Mouse (Mus musculus) frontal cortex, adult (tissue): Measurements from ENCODE around the gene Aplp1.
"Not testable (repeated sequence)": the region's sequence is repeated elsewhere in the genome, so short reads cannot be mapped to it uniquely, and the experiment has no call there.

Experiments
- ATAC-seq: cut with Nextera tagmentation; 2 replicates; pipeline ENCODE4 v1.9.2; 2017; ENCODE audit warnings: mild to moderate bottlenecking, moderate library complexity, mixed read lengths; ENCODE audit not compliant: low TSS enrichment

Aplp1 gene

DNA sequence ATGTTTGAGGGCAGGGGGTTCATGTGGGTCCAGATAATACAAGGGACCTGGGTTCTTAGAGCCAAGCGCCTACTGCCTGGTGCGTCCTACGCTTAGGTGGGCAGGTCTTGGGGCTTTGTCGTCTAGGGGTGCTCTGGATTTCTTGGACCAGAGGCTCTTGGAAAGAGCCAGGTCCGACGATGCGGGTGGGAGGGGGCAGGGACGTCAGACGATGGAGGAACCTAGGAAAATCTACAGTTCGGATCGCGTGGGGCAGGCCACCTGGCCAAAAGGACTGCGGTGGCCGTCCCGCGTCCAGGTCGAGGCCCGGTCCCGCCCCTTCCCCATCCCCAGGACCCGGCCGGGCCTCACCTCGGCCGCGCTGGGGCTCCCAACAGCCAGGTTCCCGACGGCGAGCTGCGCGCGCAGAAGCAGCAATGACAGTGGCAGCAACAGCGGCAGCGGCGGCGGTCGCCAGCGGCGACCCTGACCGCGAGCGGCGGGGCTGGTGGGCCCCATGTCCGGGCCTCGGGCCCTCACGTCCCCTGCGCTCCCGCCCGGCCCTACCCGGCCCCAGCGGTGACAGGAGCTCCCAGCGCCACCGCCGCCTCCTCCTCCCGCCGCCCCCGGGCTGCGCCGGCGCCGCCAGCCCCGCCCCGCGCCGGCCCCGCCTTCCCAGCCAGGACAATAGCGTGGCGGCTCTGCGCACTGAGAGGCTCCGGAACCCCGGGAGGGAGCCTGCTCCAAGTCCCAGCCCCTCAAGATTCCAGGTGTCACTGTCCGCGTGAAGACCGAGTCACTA is at the start of gene Aplp1:
Gene Aplp1 (minus strand): TSS at position 565 of the 781 bp plus-strand sequence.
- peak; percentile 70 for ATAC-seq

DNA sequence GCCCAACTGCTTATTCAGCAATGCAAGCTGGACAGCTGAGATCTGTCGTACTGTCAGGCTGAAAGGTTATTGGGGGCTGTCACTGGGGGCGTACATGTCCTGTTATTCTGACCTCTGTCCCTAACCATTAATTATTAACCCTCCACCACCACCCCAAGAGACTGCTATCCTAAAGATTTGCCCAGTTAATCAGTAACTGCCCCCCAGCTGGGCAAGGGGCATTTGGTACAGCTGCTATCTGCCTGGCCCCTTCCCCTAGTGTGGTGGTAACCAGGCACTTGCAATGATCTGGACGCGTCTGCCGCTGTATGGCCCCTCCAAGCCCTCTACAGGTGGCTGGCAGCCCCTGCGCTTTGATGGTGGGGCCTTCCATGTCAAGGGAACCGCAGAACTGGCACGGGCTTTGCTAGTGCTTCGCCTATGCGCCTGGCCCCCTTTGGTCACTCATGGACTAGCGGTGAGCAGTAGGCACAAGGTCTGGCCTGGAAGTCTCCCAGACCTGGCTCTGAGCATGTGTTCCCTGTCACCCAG is 48.1 kb upstream of the Aplp1 start, which contains the start of gene Prodh2:
Gene Prodh2 (plus strand): TSS at position 222 of the 531 bp plus-strand sequence.
- no peak for ATAC-seq

GRCm38 (mm10) chr7:30492765-30493164 is 47.4 kb upstream of the Aplp1 start:
- no peak for ATAC-seq

DNA sequence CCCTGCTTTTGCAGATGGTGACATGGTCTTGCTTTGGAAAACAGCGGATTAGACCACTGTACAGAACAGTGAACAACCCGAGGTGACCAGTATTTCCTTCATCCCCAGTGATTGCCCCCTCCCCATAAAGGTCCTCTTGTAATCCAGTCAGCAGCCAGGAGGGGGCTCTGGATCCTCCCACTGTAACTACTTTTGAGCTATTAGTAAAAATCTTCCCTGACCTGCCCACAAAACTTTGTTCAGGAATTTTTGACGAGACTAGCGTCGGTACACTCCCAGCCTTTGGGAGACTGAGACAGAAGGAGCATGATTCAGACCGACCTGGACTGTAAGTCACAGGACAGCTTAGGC is 45.6 kb upstream of the Aplp1 start:
- no peak for ATAC-seq

GRCm38 (mm10) chr7:30490251-30490956 is 45.1 kb upstream of the Aplp1 start:
- ATAC-seq = no peak; the same call in 1 of the 2 replicates

GRCm38 (mm10) chr7:30484250-30484649 is 38.9 kb upstream of the Aplp1 start:
- ATAC-seq = no peak

DNA sequence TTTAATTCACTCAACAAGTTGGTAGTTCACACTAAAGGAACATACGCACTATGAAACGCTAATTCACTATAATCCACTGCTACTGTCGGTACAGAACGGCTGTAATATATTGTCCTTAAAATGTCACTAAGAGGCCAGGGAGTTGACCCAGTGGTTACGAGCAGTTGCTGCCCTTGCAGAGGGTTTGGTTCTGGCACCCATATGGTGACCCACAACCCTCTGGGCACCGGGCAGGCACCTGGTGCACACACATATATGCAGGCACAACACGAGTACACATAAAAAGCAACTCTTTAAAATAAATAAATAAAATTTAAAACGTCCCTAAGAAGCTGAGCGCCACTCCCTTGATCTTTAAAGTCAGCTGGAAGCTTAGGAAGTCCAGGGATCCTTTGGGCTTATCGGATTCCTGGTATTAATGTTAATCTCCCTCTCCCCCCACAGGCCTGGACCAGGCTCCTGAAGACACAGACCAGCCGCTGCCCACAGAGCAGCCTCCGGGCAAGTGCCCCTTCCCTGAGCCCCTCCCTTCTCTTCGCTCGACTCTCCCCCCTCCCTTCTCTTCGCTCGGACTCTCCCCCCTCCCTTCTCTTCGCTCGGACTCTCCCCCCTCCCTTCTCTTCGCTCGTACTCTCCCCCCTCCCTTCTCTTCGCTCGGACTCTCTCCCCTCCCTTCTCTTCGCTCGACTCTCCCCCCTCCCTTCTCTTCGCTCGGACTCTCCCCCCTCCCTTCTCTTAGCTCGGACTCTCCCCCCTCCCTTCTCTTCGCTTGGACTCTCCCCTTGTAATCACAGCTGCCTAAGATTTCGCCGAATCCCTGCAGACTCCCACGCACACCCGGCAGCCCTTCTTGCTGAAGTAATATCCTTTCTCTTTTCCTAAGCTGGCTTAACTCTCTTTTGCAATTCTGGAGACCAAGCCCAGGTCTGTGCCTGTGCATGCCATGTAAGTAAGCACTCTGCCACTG is 32.4 kb upstream of the Aplp1 start:
- peak; percentile 86 for ATAC-seq

GRCm38 (mm10) chr7:30476136-30476535 is 30.8 kb upstream of the Aplp1 start:
- ATAC-seq = not testable (repeated sequence)

- no peak for ATAC-seq
Measured at GRCm38 (mm10) chr7:30474999-30475398, 29.7 kb upstream of the Aplp1 start.

DNA sequence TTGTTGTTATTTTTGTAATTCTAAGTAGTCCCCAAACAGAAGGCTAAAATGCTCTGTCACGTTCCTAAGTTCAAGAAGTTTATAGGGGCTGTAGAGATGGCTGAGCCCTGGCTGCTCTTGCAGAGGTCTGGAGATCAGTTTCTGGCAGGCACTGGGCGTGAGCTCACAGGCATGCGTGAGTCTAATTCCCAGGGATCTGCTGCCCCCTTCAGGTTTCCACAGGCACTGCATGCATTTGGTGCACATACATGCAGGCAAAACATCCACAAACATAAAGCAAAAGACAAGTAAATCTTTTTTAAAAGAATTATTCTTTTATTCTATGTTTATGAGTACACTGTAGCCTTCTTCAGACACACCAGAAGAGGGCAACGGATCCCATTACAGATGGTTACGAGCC is 27.1 kb upstream of the Aplp1 start:
- no peak for ATAC-seq

DNA sequence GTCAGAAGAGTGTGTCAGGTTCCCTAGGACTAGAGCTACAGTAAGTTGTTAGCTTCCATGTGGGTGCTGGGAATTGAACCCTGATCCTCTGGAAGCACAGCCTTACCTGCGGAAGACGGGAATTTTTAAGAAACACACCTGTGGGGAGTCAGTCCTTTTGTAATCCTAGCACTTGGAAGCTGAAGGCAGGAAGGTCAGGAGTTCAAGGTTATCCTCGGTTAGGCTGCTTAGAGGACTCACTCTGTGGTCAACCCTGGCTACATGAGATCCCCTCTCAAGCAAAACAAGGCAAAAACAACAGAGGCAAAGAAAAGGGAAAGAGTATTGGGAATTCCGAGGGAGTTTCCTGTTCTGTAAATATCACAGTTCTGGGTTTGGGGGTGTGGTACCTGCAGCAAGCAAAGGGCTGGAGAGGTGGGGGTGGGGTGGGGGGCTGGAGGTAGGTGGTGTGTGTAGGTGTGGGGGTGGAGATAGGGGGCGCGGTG is 19.5 kb upstream of the Aplp1 start:
- ATAC-seq = no peak

DNA sequence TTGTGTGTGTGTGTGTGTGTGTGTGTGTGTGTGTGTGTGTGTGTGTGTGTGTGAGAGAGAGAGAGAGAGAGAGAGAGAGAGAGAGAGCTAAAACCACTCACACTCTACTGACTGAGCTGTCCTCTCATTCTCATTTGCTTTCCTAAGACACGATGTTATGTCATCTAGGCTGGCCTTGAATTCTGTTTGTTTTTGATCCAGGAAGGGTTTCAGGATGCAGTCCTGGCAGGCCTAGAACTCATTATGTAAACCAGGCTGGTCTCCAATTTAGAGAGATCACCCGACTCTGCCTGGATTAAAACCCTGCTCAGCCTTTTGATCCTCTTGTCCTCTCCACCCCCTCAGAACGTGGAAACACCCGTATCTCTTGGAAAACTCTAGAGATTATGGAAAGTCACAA is 18.7 kb upstream of the Aplp1 start:
- ATAC-seq = 0 out of 2 replicates have a peak, but pooled peaks have one; percentile 44

DNA sequence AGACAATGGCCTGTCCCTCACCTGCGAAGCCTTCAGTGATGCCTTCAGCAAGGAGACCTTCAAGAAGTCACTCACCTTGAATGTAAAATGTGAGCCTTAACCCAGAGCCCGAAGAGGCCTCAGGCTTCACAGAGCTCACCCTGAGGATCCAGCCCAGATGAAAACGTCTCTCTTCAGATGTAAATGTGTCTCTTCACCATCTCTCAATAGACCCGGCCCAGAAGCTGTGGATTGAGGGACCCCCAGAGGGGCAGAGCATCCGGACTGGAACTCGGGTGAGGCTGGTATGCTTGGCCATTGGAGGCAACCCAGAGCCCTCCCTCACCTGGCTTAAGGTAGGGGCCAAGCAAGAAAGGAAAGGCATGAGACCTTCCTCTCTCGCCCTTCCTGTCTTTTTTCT is 18.2 kb upstream of the Aplp1 start:
- no peak for ATAC-seq

- no peak for ATAC-seq
Measured at GRCm38 (mm10) chr7:30459484-30459883, 14.1 kb upstream of the Aplp1 start.

DNA sequence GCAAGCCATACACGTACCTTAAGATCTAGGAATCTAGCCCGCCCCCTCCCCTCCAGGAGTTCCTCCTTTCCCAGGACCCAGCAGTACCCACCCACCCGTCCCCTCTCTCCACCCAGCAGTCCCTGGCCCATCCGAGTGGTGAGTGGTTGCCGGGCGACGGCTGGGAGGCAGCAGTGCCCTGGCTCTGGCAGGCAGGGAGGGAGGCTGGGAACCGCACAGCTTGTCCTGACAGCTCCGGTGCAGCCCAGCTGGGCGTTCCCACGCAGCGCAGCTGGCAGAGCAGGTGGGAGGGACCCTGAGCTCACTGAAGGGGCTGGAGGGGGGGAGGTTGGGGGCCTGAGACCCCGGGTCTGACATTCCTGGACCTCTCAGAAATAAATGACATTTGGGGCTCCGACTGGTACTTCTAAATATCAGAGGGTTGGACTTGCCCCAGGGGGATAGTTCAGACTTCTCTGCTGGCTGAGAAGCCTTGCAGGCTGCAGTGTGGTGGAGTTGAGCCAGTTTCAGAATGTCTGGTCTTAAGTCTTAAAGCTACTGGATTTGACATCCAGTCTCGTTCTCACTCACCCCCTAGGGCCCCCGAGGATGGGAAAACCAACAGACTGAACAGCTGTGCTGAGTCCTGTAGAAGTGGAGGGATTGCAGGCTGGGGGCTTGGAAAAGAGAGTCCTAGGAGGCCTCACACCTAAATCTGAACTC is 12.4 kb upstream of the Aplp1 start, which contains the start of the genes Kirrel2 and Nphs1:
Gene Kirrel2 (minus strand): TSS at position 62 of the 702 bp plus-strand sequence.
Gene Nphs1 (plus strand): TSS at position 687 of the 702 bp plus-strand sequence.
- peak; percentile 90 for ATAC-seq

DNA sequence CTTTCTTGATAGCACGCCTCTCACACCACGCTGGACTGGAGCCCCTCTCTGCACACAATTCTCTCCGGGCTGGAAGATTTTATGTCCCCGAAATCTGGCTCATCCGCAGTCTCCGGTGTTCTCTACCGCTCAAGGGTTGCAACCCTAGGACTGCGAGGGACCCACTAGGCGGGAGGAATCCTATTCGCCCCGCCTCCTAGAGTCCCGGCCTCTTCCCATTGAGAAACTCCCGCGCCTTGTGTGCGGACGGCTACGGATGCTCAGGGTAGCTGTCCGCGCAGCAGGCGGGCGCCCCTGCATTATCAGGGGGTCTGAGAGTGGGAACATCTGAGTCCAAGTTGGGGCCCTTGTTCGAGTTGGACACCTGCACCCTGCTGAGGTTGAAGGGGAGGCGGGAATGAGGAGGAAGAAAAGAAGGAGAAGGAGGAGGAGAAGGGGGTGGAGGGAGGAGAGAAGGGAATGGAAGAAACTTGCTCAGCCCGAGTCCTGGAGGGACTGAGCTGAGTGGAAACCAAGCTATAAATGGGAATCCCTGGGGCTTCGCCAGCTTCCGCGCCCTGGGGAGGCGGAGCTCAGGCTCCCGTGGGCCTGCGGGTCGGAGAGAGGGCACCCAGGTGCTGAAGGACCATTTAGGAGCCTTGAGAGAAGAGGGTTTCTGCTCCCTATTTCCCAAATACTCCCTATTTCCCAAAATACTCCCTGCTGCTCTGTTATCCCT is 11.7 kb upstream of the Aplp1 start:
- peak; percentile 50; the same call in 1 of the 2 replicates for ATAC-seq

DNA sequence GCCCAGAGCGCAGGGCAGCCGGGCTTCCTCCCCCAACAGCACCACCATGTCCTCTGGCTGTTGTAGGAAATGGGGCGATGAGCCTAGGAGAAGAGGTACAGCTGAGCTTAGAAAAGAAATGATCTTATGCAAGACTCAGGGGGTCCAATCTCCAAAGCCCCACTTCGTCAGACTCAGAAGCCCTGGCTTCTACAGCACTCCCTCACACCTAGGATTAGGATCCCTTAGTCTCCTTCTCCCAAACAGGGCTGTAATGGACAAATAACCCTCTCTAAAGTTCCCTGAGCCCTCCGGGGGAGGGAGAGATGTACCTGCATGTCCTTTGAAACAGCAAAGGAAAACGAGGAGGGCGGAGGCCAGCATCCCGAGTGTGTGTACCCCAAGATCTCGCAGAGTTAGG is 11.2 kb upstream of the Aplp1 start:
- ATAC-seq = no peak

- no peak for ATAC-seq
Measured at GRCm38 (mm10) chr7:30454259-30454658, 8.9 kb upstream of the Aplp1 start.

DNA sequence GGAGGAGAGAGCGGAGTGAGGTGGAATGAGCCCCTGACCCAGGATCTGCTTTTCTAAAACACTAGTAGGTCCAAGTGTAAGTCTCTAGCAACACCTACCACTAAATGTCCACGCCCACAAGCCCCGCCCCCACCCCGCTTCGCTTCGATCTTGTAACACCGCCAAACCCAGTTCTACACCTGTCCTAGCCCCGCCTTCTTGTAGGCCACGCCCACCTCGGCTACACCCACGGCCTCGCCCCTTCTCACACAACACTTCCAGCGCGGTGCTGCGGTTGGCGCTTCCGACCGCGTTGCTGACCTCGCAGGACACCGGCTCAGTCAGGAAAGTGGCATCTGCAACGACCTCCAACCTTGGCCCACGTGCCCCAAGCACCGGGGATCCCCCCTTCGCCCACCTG is 8.4 kb upstream of the Aplp1 start:
- no peak for ATAC-seq

GRCm38 (mm10) chr7:30453327-30453726 is 8.0 kb upstream of the Aplp1 start:
- no peak for ATAC-seq
